Mouse (Mus musculus) heart, postnatal 14 days (tissue): ENCODE measurements around the gene Il16. TPM values are rescaled to one million over a fixed set of nuclear protein-coding genes. Genes with fewer than 3 reads are reported as not detected.

ENCODE experiments used
- DNase-seq, 2 experiments: peaks; one replicate each; pipeline ENCODE4 v3.0.0; 2021 to 2022
- intact Hi-C: fragments of 180-260 bp; cut with DNase I; formaldehyde crosslinking; loops from one replicate; pipeline ENCODE4 v1.15.1; 2025
- long read RNA-seq, 2 experiments: library from polyadenylated mRNA; stranded (forward); transcript quantifications; one replicate each; pipeline ENCODE4 v2.0.0; 2021
- total RNA-seq, 2 experiments: library from RNA; stranded (reverse); gene quantifications; 2 replicates each; pipeline ENCODE4 v1.2.3; 2021

Il16 gene
- 10 to 100 TPM in 1 of 2 experiments, 1 to 10 TPM in 1; 8.0 to 10.6 TPM for total RNA-seq
- long read RNA-seq, experiment 1, transcript Il16-203 (7 exons, 3,183 nt), result major isoform, 11 of 23 reads
- long read RNA-seq, experiment 1, partial matches to known transcripts, result 11 of 23 reads
- long read RNA-seq, experiment 1, other reads (novel, unspliced or antisense), result 1 of 23 reads
- long read RNA-seq, experiment 2, transcript Il16-203 (7 exons, 3,183 nt), result major isoform, 7 of 9 reads
- long read RNA-seq, experiment 2, partial matches to known transcripts, result 2 of 9 reads
- long read RNA-seq, experiment 2, other reads (novel, unspliced or antisense), result 0 of 9 reads

DNA sequence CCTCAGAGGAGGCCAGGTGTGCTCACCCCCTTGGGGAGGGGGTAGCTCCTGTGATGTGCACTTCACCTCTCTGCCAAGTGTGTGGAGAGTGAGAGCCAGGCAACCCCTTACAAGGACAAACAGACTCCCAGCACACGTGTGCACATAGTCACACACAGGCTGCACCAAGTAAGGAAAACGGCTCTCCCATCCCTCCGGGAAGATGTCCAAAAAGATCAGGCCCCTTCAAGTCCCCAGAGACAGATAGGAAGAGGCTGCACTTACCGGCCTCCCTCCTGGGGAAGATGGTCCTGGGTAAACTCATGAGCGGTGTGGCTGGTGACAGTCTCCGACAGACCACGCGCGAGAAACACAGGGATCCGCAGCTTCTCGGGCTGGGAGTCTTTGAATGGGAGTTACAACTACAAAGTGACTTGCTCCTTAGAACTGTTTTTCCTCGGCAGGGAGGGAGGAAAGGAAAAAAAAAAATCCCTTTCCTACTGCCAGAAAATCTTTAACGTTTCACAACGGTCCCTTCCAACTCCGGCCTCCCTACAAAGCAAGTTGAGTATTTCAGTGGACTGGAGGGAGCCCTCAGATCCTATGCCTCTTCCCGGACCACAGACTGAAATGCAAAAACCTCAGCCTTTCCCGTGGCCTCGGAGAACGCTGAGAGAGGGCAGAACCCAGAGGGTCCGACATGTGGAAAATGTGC lies at the start of gene Il16:
Gene Il16 (minus strand): TSS at position 314 of the 694 bp plus-strand sequence.
- intact Hi-C loops, result no loop called here
- peak in 1 of 2 experiments; percentile 18 for DNase-seq

DNA sequence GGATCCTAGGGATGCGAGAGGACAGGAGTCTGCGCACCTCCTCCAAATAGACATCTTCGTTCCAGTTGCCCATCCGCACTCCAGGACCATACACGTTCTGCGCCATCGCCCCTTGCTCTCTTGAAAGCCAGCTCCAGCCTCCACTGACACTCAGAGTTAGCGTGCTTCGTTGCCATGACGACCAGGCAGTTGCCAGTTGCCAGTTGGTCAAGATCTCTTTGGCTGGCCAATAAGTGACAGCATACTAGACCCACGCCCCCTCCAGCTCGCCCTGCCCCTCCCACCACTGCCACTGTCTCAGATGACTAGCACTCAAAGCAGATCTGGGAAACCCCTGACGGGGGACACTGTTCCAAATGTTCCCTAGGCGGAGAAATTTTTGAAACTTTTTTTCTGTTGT lies 49.2 kb upstream of the Il16 start, which contains the start of gene Cfap161:
Gene Cfap161 (minus strand): TSS at position 176 of the 400 bp plus-strand sequence.
- intact Hi-C loops, result no loop called here
- DNase-seq, result peak in 1 of 2 experiments; percentile 40

DNA sequence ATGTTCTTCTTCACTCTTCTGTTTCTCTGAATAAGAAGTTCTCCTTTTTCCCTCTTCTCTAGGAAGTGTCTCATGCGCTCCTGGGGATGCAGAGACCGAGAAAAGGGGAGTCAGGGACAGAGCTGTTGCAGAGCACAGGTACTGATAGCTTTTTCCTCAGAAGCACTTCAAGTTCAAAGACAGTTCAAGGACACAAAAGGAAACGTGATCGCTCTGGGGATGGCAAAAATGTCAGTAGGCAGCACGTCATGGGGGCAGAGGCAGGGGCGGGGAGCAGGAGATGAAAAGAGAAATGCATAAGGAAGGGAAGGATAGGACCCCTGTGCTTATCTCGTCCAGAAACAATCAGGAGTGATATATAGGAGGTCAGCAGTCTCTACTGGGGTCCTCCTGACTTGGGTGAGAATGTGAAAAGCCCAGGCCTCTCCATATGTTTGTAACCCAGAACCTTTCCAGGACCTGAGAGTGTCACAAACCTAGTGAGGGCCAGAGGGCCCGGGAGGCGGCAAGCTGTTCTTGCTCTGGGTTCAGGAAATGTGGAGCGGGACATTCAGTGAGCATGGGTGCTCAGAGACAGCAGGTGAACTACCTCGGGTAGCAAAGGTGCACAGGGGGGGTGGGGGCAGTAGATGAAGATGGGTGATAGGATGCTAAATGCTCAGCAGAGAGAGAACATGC lies 48.6 kb upstream of the Il16 start:
- intact Hi-C loops, result no loop called here
- DNase-seq, result no peak

DNA sequence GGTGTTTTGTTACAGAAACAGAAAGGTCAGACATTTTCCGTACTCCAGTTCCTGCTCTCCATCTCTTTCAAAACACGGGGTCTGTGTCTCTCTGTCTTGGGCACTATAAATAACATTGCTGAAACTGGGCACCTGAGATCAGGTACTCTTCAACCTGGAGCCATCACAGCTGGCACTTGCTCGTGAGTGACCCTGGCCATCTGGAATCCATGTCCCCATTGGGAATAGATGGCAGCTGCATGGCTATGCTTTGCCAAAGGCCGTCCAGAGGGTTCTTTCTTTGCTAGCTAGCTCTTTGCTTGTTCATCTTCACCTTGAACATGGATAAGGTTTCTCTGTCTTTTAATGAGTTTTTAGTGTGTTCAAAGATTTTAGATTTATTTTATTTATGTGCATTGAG lies 35.4 kb upstream of the Il16 start:
- intact Hi-C loops, result no loop called here
- no peak for DNase-seq

DNA sequence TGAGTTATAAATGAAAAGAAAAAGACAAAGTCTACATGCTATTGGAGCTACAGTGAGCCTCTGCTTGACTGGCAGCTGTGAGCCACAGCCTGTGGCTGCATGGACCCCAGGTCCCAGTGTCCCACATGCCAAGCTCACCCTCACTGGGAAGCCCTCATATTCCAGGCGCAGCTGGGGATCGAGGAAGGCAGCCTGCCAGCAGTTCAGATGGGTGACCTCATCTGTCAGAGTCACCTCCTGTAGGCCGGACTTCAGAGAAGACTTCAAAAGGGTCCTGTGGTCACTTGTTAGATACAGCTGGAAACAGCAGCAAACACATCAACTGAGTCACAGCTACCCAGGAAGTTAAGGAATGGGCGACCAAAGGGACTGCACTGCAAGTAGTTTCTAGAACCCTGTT lies 34.5 kb upstream of the Il16 start:
- no peak for DNase-seq
- intact Hi-C loops, result no loop called here

DNA sequence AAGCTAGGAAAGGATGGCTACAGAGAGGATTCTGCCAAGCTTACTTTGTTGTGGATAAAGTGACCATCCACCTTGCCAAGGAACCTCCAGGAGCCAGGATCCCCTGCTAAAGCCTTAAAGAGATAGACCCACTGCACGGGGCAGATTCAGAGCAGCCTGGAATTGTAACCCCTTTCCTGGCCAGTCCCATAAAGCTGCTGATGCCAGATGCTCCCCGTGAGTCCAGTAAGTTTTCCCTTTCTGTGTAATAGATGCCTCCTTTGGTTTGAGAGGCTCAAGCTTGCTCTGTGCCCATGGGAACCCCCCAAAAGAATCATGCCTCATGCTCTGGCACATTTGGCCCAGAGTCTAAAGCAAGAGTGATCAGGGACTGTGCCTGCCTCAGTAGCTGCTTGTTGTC lies 33.5 kb upstream of the Il16 start:
- intact Hi-C loops, result no loop called here

DNA sequence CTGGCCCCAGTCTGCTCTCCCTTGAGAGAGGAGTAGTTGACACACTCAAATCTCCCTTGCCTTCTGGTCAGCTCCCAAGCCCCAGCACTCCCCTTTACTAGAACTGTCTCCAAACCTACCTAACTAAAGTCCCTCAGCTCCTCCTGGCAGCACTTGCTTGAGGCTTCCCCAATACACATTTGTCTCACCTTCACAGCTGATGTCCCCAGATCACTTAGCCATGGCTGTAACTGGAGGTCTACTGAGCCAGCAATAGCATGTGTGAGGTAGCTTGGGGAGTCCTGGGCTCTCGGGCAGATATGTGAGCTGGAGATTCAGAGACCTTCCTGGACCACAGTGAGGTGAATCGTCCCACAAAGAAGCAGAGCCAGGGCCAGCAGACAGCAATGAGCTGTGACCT lies 33.0 kb upstream of the Il16 start:
- DNase-seq, result no peak
- intact Hi-C loops, result no loop called here

More for the DNA sequence above, 33.5 kb upstream of the Il16 start:
- no peak for DNase-seq

DNA sequence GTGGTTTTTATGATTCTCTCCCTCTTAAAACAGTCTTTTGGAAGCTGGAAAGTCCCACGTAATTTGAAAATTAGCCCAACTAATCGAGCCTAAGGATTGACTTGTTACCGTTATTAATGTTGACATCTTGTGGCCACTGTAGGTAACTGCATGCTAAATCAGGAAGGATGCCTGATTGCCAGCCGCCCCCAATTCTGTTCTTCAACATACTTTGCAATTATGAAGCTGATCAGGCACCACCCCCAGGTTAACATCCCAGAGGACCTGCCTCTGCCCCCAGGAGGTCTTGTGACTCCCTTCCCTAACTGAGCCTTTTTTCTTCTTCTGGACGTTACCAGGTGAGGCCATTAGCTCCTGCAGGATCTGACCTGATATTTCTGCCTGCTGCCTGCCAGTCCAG lies 29.2 kb upstream of the Il16 start:
- peak; percentile 20 to 35 for DNase-seq
- intact Hi-C loops, result loop anchor here (1.0 to 2.0 kb wide), 3 partner anchors 26 to 206 kb away; no protein-coding TSS in a partner anchor

DNA sequence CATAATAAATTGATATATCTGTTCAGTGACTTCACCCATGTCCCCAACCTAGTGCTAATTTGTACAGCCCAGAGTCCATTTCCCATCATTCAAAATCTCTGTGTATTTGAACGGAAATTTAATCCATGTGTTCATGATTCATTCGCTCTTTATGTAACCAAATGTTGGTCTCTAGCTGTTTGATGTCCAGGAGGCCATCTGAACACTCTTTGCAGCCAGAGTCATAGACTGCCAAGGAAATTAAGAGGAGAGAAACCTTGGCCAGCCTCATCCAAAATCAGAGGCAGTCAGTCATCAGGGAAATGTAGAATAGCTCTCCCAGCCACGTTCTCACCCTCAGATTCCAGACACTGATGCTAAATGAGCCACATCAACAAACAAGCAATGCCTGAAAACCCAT lies 18.1 kb upstream of the Il16 start:
- DNase-seq, result no peak
- intact Hi-C loops, result no loop called here

DNA sequence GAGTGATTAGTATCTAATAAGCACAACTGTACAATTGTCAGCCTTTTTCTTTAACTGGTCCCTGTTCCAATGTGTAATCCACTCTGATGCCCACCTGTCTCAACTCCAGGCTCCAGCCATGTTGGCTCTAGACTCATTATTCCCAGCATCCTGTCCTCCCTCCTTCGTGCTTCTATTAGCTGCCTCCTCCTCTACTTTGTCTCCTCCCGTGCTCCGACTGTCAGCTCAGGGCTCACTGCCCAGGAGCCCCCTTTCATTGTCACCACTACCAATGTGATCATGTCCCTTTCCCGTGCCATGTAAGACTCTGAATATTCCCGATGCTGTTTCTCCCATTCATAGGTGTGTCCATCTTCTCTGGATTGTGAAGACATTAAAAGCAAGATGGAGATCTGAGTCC lies 16.8 kb upstream of the Il16 start:
- intact Hi-C loops, result no loop called here
- DNase-seq, result no peak

DNA sequence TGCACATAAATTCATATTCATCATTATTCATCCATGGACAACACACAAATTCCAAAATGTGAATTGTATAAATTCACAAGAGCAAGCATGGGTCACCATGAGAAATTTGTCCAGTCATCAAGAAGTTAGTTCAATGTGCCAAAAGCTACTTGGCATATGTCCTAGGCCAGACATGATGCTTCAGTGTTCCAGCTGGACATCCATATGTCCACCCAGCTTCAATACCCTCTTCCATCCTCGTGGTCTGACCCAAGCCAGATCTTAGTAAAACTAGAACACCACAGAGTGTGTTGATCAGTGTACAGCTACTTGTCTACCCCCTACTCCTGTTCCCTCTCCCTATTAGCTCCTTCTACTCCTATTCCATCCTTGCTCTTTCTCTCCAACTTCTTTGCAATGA lies 5.5 kb upstream of the Il16 start:
- no peak for DNase-seq
- intact Hi-C loops, result no loop called here

DNA sequence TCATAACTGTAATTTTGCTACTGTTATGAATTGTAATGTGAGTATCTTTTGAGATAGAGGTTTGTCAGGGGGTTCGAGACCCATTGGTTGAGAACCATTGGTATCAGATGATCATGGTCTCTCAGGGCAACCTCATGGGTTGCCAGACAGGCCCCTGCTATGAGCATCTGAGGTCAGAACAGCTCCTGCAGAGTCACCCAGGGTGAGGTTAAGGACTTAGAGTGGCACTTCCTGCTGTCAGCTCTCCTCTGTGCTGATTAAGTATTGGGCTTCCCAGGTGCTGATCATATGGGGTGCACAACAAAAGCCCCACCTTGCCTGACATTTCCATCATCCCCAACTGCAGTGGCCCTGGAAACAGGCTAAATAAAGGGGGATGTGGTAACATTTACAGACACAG lies 2.9 kb upstream of the Il16 start:
- no peak for DNase-seq
- intact Hi-C loops, result no loop called here

DNA sequence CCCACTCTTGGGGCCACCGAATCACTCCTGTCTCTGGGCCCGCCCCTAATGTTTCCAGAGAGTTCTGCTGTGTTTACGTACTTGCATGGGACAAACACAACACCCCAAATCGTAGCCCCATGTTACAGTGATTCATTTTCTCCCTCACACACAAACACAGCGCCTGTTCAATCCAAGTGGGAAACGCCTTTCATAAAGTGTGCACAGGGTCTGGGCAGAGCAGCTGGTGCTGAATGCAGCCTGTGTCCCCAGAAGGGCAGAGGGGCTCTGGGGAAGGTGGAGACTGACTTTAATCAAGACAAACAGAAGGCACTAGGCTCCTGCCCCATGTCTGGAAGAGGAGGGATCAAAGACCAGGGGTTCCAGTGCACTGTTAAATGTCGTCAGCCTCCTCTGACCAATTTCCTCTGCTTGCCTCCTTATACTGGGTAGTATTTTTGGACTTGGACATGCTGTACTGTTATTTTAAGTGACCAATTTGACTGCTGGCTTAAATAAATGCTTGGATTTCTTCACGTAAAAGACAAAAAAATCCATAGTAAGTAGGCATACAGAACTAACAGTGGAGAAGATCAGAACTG lies 671 bp upstream of the Il16 start:
- no peak for DNase-seq
- intact Hi-C loops, result no loop called here

DNA sequence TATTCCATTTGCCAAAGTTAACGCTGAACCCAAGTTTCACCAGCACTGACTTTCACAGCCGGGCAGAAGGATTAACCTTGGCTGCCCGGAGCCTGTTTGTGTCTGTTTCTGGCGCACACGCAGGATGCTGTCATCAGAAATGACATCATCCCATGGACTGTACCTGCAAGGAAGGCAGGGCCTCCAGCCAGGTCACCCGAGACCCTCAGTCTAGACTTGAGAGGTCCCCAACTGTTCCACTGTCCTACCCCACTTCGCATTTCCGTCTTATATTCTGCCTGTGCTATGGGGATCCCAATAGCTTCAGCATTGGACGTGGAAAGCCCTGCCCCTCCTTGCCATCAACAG lies 487 bp downstream of the Il16 start:
- intact Hi-C loops, result no loop called here
- DNase-seq, result peak in 1 of 2 experiments; percentile 18

DNA sequence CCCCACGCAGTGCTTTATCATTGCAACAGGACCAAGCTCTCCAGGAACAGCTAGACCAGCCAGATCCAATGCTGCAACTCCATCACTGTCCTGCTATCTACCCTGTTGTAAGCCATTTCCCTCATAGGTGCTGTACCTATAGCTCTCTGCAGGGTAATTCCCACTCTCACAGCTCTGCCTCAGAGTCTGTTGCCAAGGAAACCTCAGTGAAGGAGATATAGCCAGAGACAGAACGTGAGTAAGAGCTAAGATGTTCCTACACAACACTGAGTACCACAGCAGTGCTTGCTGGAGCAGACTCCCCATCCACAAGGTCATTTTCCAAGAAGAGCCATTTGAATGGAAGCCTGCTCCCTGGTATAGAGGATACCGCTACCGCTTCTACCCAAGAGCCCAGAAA lies 1.3 kb downstream of the Il16 start:
- no peak for DNase-seq

DNA sequence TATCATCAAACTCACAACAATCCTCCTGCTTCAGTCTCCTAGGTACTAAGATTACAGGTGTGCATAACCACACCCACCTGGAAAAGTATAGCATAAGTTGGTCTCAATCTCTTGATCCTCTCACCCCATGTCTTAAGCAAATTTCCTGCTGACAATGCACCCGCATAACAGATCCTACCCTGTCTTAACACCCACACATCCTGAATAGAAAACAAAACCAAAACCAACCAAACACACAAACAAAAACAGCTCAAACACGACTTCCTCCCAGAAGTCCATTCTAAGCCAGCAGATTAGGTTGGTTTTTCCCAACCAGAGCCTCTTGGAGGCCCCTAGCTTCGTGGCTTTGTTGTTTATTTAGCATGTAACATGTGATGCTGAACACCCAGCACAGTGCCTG lies 2.8 kb downstream of the Il16 start:
- intact Hi-C loops, result no loop called here
- no peak for DNase-seq

More for the DNA sequence above, 1.3 kb downstream of the Il16 start:
- intact Hi-C loops, result no loop called here

DNA sequence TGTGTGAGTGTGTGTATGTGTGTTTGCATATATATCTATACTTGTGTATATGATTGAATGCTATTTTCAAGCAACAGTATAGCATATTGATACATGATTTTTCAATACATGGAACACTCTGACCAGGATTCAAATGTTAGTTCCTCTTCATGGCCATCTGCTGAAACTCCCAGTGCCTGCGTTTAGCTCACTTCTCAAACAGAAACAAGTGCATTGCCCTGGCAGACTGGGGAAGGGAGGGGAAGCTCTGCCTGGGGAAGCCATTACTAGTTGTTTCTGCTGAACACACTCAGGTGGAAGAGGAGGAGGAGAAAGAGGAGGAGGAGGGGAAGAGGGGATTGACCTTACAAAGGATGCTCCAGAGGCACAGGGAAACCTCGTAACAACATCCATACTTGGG lies 3.5 kb downstream of the Il16 start:
- intact Hi-C loops, result no loop called here
- no peak for DNase-seq

DNA sequence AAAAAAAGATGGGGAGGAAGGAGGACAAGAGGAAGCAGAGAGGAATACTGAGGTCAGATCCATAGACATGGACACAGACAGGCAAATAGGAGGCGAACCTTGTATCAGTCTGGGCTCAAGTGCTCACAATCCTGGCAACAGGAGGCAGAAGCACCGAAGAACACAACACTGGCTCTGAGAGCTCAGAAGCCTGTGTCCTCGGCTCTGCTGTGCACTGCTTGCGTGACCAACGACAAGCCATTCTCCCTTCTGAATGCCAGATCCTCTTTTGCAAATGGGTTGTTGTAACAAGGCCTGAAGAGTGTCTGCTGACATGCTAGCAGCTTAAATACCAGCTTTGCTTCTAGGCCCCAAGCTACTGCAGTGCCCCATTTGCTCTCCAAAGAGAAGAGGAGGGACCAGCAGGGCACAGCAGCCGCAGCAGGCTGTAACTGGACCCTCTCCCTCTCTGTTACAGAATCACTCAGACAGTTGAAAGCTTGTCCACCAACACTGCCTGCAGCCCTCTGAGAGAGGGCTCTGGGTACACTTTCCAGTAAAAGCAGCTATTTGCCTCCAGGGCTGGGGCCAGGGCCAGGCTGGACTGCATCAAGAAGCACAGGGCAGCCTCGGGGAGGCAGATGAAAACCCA lies 5.7 kb downstream of the Il16 start:
- intact Hi-C loops, result no loop called here
- no peak for DNase-seq

DNA sequence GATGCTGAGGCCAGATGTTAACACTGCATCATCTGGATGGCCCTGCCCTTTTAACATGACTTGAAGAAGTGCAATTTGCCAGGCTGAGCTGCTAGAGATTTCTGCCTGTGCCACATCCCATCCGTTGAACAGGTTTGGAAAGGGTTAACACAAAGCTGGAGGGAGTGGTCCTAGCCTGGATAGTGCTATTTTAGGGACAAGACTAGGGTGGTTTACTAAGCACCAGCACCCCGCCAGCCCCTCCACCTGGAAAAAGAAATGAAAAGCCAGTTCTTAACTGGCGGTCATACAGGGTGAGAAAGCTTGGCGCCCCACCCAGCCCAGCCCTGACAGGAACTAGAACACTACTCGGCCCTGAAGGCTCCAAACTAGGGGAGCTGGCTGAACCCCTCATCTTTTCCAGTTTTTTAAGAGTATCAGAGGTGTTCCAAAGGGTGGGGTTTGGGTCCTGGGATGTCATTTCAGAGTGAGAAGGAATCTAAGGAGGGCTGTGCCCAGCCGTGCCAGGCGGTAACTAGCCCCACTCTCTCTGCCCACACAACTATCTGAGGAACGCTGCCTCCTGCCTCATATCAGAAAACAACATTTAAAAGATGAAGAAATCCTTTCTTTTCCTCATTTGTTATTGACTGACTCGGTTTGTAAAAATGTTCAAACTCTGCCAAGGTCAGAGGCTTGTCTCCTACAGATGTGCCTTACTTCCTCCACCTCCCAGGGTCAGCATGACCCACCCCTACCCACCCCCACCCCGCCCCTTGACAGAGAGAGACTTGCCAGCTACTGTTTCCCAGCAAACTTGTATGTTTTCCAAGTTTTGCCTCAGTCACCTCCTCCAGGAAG lies 6.7 kb downstream of the Il16 start:
- intact Hi-C loops, result no loop called here
- DNase-seq, result no peak

DNA sequence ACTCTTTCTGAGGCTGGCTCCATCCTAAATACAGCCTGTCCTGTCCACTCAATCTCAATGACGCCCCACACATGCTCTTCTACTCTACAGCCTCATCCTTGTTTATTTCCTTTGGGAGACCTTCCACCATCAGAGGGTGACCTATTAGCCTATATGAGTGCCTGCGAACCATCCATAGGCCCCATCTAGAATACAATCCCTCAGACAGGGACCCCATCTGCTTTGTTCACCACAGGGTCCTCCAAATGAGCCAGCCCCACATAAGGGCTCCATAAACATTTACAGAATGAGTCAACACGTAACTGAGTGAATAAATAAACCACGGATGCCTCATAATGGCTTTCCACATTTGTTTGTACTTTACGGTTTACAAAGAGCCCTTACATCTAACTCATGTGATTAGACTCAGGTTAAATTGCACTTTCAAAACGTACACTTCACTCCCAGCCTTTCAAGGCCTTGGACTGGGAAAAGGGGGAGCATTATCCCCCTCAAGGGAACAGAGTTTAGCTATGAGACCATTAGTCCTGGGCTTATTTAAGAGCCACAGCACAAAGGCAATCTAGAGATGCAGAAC lies 7.5 kb downstream of the Il16 start:
- intact Hi-C loops, result no loop called here
- DNase-seq, result no peak
